In genomic region chr8:12940549-12940948, GRCm38 (mm10) we compare ENCODE assay signal across 15 mouse cellular contexts.
A peak's percentile ranks its signal among the peaks of the same experiment; 100 is the strongest.
DNase-seq lines count a peak whose midpoint lies in the region; ATAC-seq and TF ChIP-seq lines count a peak whose summit lies in the region.
"Had no signal": no experiment of that assay in that cellular context is flagged by ENCODE, and none has a peak within 500 bp of the region (broad histone marks: within the 10 kb centered on the region; RNA-seq: fewer than 3 reads in every experiment).

No protein-coding gene starts in this region.

- H3K4me1 ChIP-seq in heart, embryonic 12.5 days (replicated peaks) = no peaks in the 10 kb centered on the region
- peaks cover 17% of the 10 kb centered on the region for H3K4me1 ChIP-seq in intestine, embryonic 15.5 days (replicated peaks)
- H3K4me1 ChIP-seq: embryonic facial prominence, embryonic 15.5 days had no signal

- 0 out of 2 replicates have a peak, but pooled peaks have one; percentile 14 for ATAC-seq in heart, embryonic 12.5 days (ENCODE audit: insufficient number of reproducible peaks, low FRiP score)
- ATAC-seq in intestine, embryonic 15.5 days = peak; percentile 73
- ATAC-seq: Patski had no signal

- no peak for TF ChIP-seq CTCF in left cerebral cortex, adult 2 months (IDR thresholded peaks at IDR 0.05)

- no peak overlapping the region for H3K9ac ChIP-seq in heart, embryonic 12.5 days
- H3K9ac ChIP-seq in intestine, embryonic 15.5 days = no peak overlapping the region
- H3K9ac ChIP-seq: embryonic facial prominence, embryonic 15.5 days; lung, embryonic 14.5 days had no signal

- H3K9me3 ChIP-seq in heart, embryonic 12.5 days (replicated peaks) = no peaks in the 10 kb centered on the region
- no peaks in the 10 kb centered on the region for H3K9me3 ChIP-seq in intestine, embryonic 15.5 days
- H3K9me3 ChIP-seq: embryonic facial prominence, embryonic 15.5 days had no signal

- intact Hi-C loops in left cerebral cortex, adult 2 months (cut with DNase I) = no loop called here

- H3K27me3 ChIP-seq in heart, embryonic 12.5 days (replicated peaks) = 0 out of 2 replicates have a peak, but pooled peaks cover 5% of the 10 kb centered on the region
- no peaks in the 10 kb centered on the region for H3K27me3 ChIP-seq in intestine, embryonic 15.5 days (replicated peaks)
- H3K27me3 ChIP-seq: embryonic facial prominence, embryonic 15.5 days; Patski had no signal

- 79% methylated on average over 8 of the region's 8 CpGs for WGBS in heart, embryonic 12.5 days
- 56% methylated on average over 8 of the region's 8 CpGs for WGBS in intestine, embryonic 15.5 days

- no peaks in the 10 kb centered on the region for H3K36me3 ChIP-seq in heart, embryonic 12.5 days
- H3K36me3 ChIP-seq in intestine, embryonic 15.5 days = no peaks in the 10 kb centered on the region
- H3K36me3 ChIP-seq: embryonic facial prominence, embryonic 15.5 days had no signal

- DNase-seq in heart, adult 8-10 months (ENCODE audit: low spot score) = no peak
- peak; percentile 16 for DNase-seq in urinary bladder, postnatal 14 days (ENCODE audit: low spot score)
- DNase-seq in urinary bladder, adult 2 months (ENCODE audit: low spot score) = no peak
- DNase-seq in spleen, postnatal 10 days (ENCODE audit: low spot score in 2 of 2) = no peak
- DNase-seq in left cerebral cortex, adult 2 months (ENCODE audit: extremely low spot score in 1 of 2, low spot score in 2 of 2) = no peak
- DNase-seq in embryo, embryonic 10.5 days (ENCODE audit: low spot score) = no peak
- DNase-seq: kidney, adult 18-20 months; kidney, postnatal 25 days; liver; lung, embryonic 14.5 days; thymus, adult 2 months had no signal

- H3K27ac ChIP-seq in heart, embryonic 12.5 days (ENCODE audit: poor library complexity, severe bottlenecking) = no peak overlapping the region
- H3K27ac ChIP-seq in intestine, embryonic 15.5 days = 0 out of 2 replicates have a peak overlapping the region, but pooled peaks have one; percentile 44
- H3K27ac ChIP-seq in left cerebral cortex, adult 2 months = no peak overlapping the region
- H3K27ac ChIP-seq: embryonic facial prominence, embryonic 15.5 days had no signal

- H3K4me3 ChIP-seq in heart, embryonic 12.5 days = no peak overlapping the region
- H3K4me3 ChIP-seq in intestine, embryonic 15.5 days (replicated peaks) = no peak overlapping the region
- no peak overlapping the region for H3K4me3 ChIP-seq in left cerebral cortex, adult 2 months
- H3K4me3 ChIP-seq: embryonic facial prominence, embryonic 15.5 days had no signal

- no peak overlapping the region for H3K4me2 ChIP-seq in heart, embryonic 12.5 days
- peak overlapping the region; percentile 12; the same call in 1 of the 2 replicates for H3K4me2 ChIP-seq in intestine, embryonic 15.5 days (replicated peaks)
- H3K4me2 ChIP-seq: embryonic facial prominence, embryonic 15.5 days; lung, embryonic 14.5 days had no signal
